Mouse (Mus musculus) stomach, embryonic 16.5 days (tissue): ENCODE measurements around the gene Epb41l1. TPM values are rescaled to one million over a fixed set of nuclear protein-coding genes. Genes with fewer than 3 reads are reported as not detected.

Source experiments
- ATAC-seq: fragments of 200-750 bp; cut with Nextera tagmentation; 2 replicates; pipeline ENCODE4 v1.8.0; 2017; ENCODE audit warnings: moderate number of reproducible peaks, moderate TSS enrichment; ENCODE audit not compliant: insufficient read depth, low FRiP score
- H3K27ac ChIP-seq: fragments of 300-500 bp; sonication (generic); 2 replicates; pipeline ENCODE4 v1.5.1; 2014; ENCODE audit warnings: low read length
- H3K27me3 ChIP-seq: fragments of 300-500 bp; sonication (generic); 2 replicates; pipeline ENCODE4 v1.6.1; 2014; ENCODE audit warnings: low read length, control low read depth, mixed read lengths; ENCODE audit not compliant: control insufficient read depth, insufficient read depth
- H3K36me3 ChIP-seq: fragments of 300-500 bp; sonication (generic); 2 replicates; pipeline ENCODE4 v1.6.1; 2014; ENCODE audit warnings: low read length; ENCODE audit not compliant: control insufficient read depth, insufficient read depth
- H3K4me1 ChIP-seq: fragments of 300-500 bp; sonication (generic); 2 replicates; pipeline ENCODE4 v1.6.1; 2014; ENCODE audit warnings: low read length, control low read depth, mixed read lengths; ENCODE audit not compliant: control insufficient read depth, insufficient read depth
- H3K4me2 ChIP-seq: fragments of 300-500 bp; sonication (generic); 2 replicates; pipeline ENCODE4 v1.6.1; 2014; ENCODE audit warnings: low read depth, low read length, mixed read lengths
- H3K4me3 ChIP-seq: fragments of 300-500 bp; sonication (generic); replicated peaks from 2 replicates; pipeline ENCODE4 v1.5.1; 2014; ENCODE audit warnings: mild to moderate bottlenecking, low read length
- H3K9ac ChIP-seq: fragments of 300-500 bp; sonication (generic); 2 replicates; pipeline ENCODE4 v1.6.1; 2014; ENCODE audit warnings: low read length
- H3K9me3 ChIP-seq: fragments of 300-500 bp; sonication (generic); replicated peaks from 2 replicates; pipeline ENCODE4 v1.6.1; 2016; ENCODE audit warnings: low read length, control low read depth; ENCODE audit not compliant: control insufficient read depth
- WGBS: fragments of 180-500 bp; shearing (Covaris S2); extraction: QIAGEN DNeasy Blood & Tissue Kit; methylation state at CpG from one replicate; pipeline ENCODE4 v1.1.7; 2014; 5-methylcytosine and 5-hydroxymethylcytosine counted together
- polyA plus RNA-seq: library from polyadenylated mRNA; unstranded; fragments of >200 nt; fragmentation: Nextera tagmentation; extraction: Ambion mirVana; gene quantifications from 2 replicates; pipeline ENCODE4 v1.2.1, GENCODE M21; 2015

Gene Epb41l1
- polyA plus RNA-seq, 1 experiment from 2014 or later, result 3.1 TPM

DNA sequence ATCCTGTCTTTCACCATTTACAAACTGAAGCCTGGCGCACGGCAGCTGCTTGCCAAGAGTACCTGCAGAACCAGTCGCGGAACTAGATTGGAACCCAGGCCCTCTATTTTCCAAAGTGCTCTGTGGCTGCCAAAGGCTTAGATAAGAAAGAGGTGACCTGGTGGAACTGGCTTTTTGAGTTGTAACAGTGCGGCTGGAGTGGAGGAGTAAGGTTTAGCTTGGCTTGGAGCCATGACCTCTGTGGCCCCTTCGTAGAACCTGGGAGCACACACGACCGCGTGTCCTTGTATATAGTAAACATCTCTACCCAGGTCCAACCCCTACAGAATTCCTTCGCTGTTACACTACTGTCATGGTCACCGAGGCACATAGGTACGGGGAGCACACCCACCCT lies 54.2 kb downstream of the Epb41l1 start:
- H3K9ac ChIP-seq, result peak overlapping the region; percentile 90
- H3K4me2 ChIP-seq, result peak overlapping the region; percentile 88
- peak; percentile 68 for ATAC-seq
- H3K36me3 ChIP-seq, result no peaks in the 10 kb centered on the region
- peak overlapping the region; percentile 74 for H3K4me3 ChIP-seq
- peak overlapping the region; percentile 92 for H3K27ac ChIP-seq
- H3K9me3 ChIP-seq, result no peaks in the 10 kb centered on the region
- peaks cover 11% of the 10 kb centered on the region for H3K4me1 ChIP-seq
- no peaks in the 10 kb centered on the region for H3K27me3 ChIP-seq
- WGBS, result 17% methylated on average over 12 of the region's 12 CpGs

DNA sequence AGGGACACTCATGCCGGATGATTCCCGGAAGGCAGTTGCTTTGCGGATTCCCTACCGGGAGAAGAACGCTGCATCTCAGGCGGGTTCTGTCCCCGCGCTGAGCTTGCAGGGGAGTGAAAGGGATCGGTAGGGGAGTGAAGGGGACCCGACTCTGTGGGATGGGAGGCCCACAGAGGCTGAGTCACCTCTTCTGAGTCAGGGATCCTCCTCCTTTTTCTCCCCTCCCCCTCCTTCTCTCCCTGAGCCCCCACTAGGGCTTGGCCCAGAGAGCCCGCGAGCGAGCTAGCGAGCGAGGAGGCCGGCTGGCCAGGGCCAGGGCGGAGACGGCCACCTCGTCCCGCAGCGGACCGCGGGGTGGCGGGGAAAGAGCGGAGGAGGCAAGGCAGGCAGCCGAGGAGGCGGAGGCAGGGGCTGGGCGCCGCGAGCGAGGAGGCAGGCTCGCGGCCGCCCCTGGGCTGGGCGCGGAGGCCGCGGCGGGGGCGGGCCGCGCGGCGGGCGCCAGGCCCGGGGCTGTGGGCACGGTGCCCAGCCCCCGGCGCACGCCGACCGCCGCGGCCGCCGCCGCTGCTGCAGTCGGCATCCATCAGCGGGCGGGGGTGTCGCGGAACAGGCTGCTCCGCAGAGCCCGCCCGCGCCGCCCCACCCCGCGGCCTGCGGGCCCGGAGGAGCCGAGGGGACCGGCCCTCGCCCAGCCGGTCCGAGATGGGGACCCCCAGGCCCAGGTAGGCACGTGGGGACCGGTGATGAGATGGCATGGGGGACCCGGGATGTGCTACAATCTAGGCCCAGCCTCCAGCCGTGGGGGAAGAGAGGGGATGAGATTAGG lies 54.8 kb downstream of the Epb41l1 start:
- H3K27ac ChIP-seq, result peak overlapping the region; percentile 92
- peaks cover 11% of the 10 kb centered on the region for H3K4me1 ChIP-seq
- peak overlapping the region; percentile 88 for H3K4me2 ChIP-seq
- peak; percentile 81 for ATAC-seq
- no peaks in the 10 kb centered on the region for H3K36me3 ChIP-seq
- H3K9ac ChIP-seq, result peak overlapping the region; percentile 90
- no peaks in the 10 kb centered on the region for H3K27me3 ChIP-seq
- H3K9me3 ChIP-seq, result no peaks in the 10 kb centered on the region
- H3K4me3 ChIP-seq, result peak overlapping the region; percentile 74
- WGBS, result under 1% methylated on average over 71 of the region's 80 CpGs

DNA sequence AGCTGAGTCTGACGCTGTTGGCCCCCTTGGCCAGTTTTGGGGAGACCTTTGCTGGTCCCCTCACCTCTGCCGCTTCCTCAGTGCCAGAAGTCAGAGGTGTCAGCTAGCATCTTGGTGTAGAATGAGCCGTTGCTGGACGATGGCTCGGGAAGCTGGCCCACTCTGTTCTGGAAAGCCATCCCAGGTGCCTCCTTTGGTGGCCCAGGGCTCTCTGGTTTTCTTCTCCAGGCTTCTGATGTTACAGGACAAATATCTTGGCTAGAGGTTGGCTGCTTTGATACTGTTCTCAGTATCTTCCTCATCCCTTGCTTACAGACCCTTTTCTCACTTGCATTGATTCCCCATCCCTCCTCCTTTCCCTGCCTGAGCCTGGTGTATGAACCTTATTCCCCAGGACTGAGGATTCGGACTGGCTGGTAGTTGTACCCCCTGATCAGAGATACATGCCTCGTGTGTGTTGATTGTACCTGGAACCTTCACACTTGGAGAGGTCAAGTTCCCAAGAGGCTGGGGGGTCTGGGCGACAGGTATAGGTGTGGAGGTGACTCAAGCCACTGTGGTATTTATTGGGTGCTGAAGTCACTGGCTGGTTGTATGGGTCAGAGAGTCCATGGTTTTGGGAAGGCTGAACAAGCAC lies 55.5 kb downstream of the Epb41l1 start:
- Histone ChIP-seq H3K9me3 (no peaks in the 10 kb centered on the region), H3K9ac (peak overlapping the region; percentile 90), H3K4me1 (peaks cover 11% of the 10 kb centered on the region), H3K36me3 (no peaks in the 10 kb centered on the region), H3K4me2 (peak overlapping the region; percentile 88), H3K4me3 (peak overlapping the region; percentile 74), H3K27me3 (no peaks in the 10 kb centered on the region), H3K27ac (peak overlapping the region; percentile 92)
- no peak for ATAC-seq
- 21% methylated on average over 8 of the region's 8 CpGs for WGBS

GRCm38 (mm10) chr2:156476748-156477151 lies 56.0 kb downstream of the Epb41l1 start:
- no peak overlapping the region for H3K9ac ChIP-seq
- whole genome bisulfite sequencing, result 37% methylated on average over 5 of the region's 5 CpGs

DNA sequence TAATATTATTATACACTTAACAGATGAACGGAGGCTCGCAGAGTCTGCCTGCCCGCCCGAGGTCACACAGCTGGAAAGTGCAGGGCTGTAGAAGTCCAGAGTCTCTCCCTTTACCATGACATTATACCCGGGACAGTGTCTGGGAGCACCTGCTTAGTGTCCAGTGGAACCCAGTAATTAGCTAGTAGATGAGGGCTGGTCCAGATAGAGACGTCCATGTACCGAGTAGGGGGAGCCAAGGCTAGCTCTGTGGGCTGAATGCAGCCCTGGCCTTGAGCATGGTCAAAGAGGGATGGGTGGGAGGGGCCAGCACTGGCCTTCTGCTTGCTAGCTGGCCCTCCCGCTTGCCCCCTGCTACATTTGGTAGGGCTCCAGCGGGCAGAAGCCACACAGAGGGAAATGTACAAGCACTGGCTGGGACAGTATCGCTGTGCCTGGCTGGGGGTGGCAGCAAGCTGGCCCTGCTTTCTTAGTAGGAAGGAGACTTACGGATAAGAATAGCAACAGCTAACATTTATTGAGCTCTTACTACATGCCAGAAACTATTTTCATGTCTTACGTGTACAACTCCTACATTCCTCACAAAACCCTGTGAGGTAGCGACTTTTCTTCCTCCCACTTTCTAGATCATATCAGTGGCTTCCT lies 57.5 kb downstream of the Epb41l1 start:
- ATAC-seq, result no peak
- no peaks in the 10 kb centered on the region for H3K36me3 ChIP-seq
- no peak overlapping the region for H3K4me3 ChIP-seq
- H3K9me3 ChIP-seq, result no peaks in the 10 kb centered on the region
- H3K4me1 ChIP-seq, result peaks cover 11% of the 10 kb centered on the region
- no peak overlapping the region for H3K4me2 ChIP-seq
- no peak overlapping the region for H3K9ac ChIP-seq
- 75% methylated on average over 13 of the region's 13 CpGs for WGBS
- H3K27me3 ChIP-seq, result no peaks in the 10 kb centered on the region
- H3K27ac ChIP-seq, result no peak overlapping the region

More at GRCm38 (mm10) chr2:156476748-156477151, 56.0 kb downstream of the Epb41l1 start:
- H3K27me3 ChIP-seq, result no peaks in the 10 kb centered on the region
- no peak for ATAC-seq
- H3K4me3 ChIP-seq, result peak overlapping the region; percentile 74; the same call in 1 of the 2 replicates
- peaks cover 11% of the 10 kb centered on the region for H3K4me1 ChIP-seq
- H3K27ac ChIP-seq, result no peak overlapping the region
- no peaks in the 10 kb centered on the region for H3K36me3 ChIP-seq
- H3K4me2 ChIP-seq, result peak overlapping the region; percentile 88
- no peaks in the 10 kb centered on the region for H3K9me3 ChIP-seq

DNA sequence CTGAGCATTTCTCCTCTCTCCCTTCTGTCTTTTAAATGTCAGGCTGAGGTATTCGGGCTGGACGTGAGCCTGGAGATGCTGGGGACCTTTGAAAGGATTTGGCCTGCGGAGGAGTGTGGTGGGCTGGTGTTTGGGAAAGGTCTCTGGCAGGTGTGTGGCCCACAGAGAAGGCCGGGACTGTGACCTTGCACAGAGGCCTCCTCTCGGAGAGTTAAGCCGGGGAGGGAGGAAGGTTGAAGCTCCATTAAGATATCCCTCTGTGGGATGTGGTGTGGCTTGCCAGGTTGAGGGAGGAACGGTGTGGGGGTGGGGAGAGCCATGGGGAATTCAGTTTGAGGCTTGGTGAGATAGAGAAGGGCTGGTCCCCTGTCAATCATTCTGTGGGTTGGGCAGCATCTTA lies 59.1 kb downstream of the Epb41l1 start:
- H3K36me3 ChIP-seq, result no peaks in the 10 kb centered on the region
- no peaks in the 10 kb centered on the region for H3K9me3 ChIP-seq
- no peak overlapping the region for H3K4me3 ChIP-seq
- H3K27me3 ChIP-seq, result no peaks in the 10 kb centered on the region
- H3K4me2 ChIP-seq, result no peak overlapping the region
- peaks cover 2% of the 10 kb centered on the region for H3K4me1 ChIP-seq
- H3K27ac ChIP-seq, result no peak overlapping the region
- 60% methylated on average over 7 of the region's 7 CpGs for WGBS
- no peak overlapping the region for H3K9ac ChIP-seq
- ATAC-seq, result no peak

DNA sequence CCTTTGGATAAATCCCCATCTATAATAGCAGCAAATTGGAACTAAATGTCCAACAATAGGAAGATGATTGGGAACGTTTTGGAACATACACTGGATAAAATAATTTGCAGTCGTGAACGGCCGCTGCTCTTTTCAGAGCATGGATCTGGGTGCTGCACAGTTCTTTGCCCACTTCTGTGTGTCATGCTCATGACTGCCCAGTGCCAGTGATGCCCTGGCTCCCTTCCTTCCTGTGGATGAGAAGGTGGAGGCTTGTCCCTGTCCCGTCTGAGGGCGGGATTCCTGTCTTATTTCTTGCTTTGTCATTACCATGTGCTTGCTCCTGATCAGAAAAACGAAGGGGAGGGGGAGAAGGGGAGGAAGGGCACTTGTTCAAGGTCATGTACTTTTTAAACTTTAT lies 59.6 kb downstream of the Epb41l1 start:
- no peak overlapping the region for H3K4me3 ChIP-seq
- no peaks in the 10 kb centered on the region; the same call in none of the 2 replicates for H3K4me1 ChIP-seq
- no peaks in the 10 kb centered on the region for H3K27me3 ChIP-seq
- no peak overlapping the region for H3K4me2 ChIP-seq
- WGBS, result 84% methylated on average over 7 of the region's 7 CpGs
- no peaks in the 10 kb centered on the region for H3K36me3 ChIP-seq
- no peak overlapping the region for H3K27ac ChIP-seq
- no peaks in the 10 kb centered on the region for H3K9me3 ChIP-seq
- no peak overlapping the region for H3K9ac ChIP-seq
- ATAC-seq, result no peak

GRCm38 (mm10) chr2:156482299-156482698 lies 61.6 kb downstream of the Epb41l1 start:
- 36% methylated on average over 13 of the region's 13 CpGs for WGBS
- Histone ChIP-seq H3K27me3 (no peaks in the 10 kb centered on the region), H3K4me2 (no peak overlapping the region), H3K9me3 (no peaks in the 10 kb centered on the region), H3K27ac (no peak overlapping the region), H3K4me3 (no peak overlapping the region), H3K4me1 (no peaks in the 10 kb centered on the region; the same call in 1 of the 2 replicates), H3K9ac (no peak overlapping the region), H3K36me3 (no peaks in the 10 kb centered on the region)
- no peak for ATAC-seq

GRCm38 (mm10) chr2:156482764-156483163 lies 62.1 kb downstream of the Epb41l1 start:
- H3K4me1 ChIP-seq, result peaks cover 2% of the 10 kb centered on the region
- H3K9ac ChIP-seq, result no peak overlapping the region
- no peak overlapping the region for H3K27ac ChIP-seq
- no peaks in the 10 kb centered on the region for H3K27me3 ChIP-seq
- no peak overlapping the region for H3K4me3 ChIP-seq
- no peaks in the 10 kb centered on the region for H3K9me3 ChIP-seq
- H3K36me3 ChIP-seq, result no peaks in the 10 kb centered on the region
- 87% methylated on average over 3 of the region's 3 CpGs for WGBS
- no peak overlapping the region for H3K4me2 ChIP-seq
- ATAC-seq, result no peak
